Mouse (Mus musculus): ENCODE results near the gene Cltc. TPM values are rescaled to one million over a fixed set of nuclear protein-coding genes. Genes with fewer than 3 reads are reported as not detected.
"Not testable (repeated sequence)": the region's sequence is repeated elsewhere in the genome, so short reads cannot be mapped to it uniquely, and the experiment has no call there.

Cltc gene
- polyA plus RNA-seq (2015; fragmentation: Nextera tagmentation; extraction: Ambion mirVana), result 63.8 and 64.5 TPM in 2 replicates

DNA sequence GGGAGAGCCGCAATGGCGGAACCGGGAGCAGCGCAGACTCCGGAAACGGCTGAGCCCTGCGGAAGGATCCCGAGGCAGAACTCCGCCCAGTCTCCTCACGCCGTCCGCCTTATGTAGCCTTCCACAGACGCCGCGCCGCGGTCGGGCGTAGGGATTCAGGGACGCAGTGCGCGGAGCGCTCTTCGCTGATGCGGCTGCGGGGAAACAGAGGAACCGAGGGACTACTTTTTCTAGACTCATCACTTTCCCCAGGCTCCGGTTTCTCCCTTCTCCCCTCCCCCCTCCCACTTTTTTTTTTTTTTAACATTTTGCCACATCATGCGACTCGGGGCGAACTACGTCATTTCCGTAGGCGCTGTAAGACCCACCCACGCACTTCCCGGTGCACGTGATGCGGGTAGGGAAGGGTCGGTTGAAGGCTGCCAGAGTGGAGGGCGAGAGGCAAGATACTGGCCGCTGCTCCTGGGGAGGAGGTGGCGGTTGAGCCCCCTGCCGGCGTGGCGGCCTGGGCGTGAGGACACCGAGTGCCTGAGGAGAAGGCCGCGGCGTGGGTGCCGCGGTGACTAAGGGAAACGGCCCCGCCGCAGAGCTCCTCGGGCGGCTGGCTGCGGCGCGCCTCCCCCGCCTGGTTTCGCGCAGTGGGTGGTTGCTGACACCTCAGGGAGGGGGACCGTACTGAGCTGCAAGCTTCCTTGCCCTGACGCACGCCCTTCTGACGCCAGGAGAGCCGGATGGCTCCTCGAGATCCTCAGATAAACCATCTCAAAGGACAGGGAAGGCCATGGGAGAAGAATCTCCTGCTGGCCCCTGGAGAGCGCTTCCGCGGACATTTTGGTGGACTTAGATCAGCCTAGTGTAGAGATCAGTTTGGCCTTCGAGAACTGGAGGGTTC is at the start of gene Cltc:
Gene Cltc, minus strand, starts transcription at position 86 of the 892 bp plus-strand sequence.
- Histone ChIP-seq H3K4me3 (ENCODE audit: low read depth, low read length) (peak within 1 kb of the TSS; percentile 97), H3K9ac (ENCODE audit: low read length) (peak within 1 kb of the TSS; percentile 99), H3K27me3 (ENCODE audit: control insufficient read depth, insufficient read depth, low read length) (no peaks in the 10 kb centered on the region), H3K36me3 (ENCODE audit: control insufficient read depth, insufficient read depth, low read length) (no peaks in the 10 kb centered on the region), H3K4me2 (replicated peaks; ENCODE audit: low read depth) (peak within 1 kb of the TSS; percentile 62), H3K4me1 (replicated peaks; ENCODE audit: control insufficient read depth, insufficient read depth) (peaks cover 4% of the 10 kb centered on the region), H3K9me3 (ENCODE audit: control insufficient read depth, low read length) (no peaks in the 10 kb centered on the region), H3K27ac (replicated peaks) (peak within 1 kb of the TSS; percentile 99)
- peak; percentile 77 for TF ChIP-seq CTCF (IDR thresholded peaks at IDR 0.05; ENCODE audit: low read depth)
- TF ChIP-seq EP300 (optimal IDR thresholded peaks at IDR 0.05), result peak; percentile 97
- peak; percentile 96 for DNase-seq (ENCODE audit: low spot score)
- WGBS, result under 1% methylated on average over 73 of the region's 73 CpGs
- ATAC-seq (ENCODE audit: low FRiP score, low TSS enrichment), result peak; percentile 90

DNA sequence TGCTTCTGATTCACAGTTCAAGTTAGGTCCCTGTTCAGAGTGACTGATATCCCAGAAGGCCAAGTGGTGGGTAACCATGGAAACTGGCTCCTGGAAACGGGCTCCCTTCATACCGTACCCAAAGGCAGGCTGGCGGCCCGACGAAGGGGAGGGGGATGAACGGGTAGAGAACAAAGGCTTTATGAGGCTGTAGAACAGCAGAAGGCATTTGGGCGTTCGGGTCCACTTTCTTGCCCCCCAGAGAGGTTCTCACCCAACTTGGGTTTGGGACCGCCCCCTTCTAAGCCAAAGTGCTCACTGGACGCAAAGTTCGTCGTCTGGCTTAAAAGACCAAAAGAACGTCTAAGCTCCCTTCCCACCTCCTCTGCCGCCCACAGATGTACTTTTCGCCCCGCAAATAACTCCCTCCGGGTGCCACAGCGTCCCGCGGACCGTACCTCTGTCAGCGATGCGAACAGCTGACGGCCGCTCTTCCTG is 49.7 kb upstream of the Cltc start:
- WGBS, result under 1% methylated on average over 24 of the region's 25 CpGs
- TF ChIP-seq CTCF (IDR thresholded peaks at IDR 0.05; ENCODE audit: low read depth) (no peak), EP300 (optimal IDR thresholded peaks at IDR 0.05) (no peak)
- Histone ChIP-seq H3K4me1 (replicated peaks; ENCODE audit: control insufficient read depth, insufficient read depth) (no peaks in the 10 kb centered on the region), H3K4me3 (ENCODE audit: low read depth, low read length) (peak overlapping the region; percentile 90), H3K9me3 (ENCODE audit: control insufficient read depth, low read length) (no peaks in the 10 kb centered on the region), H3K4me2 (replicated peaks; ENCODE audit: low read depth) (peak overlapping the region; percentile 77), H3K27me3 (ENCODE audit: control insufficient read depth, insufficient read depth, low read length) (no peaks in the 10 kb centered on the region), H3K9ac (ENCODE audit: low read length) (peak overlapping the region; percentile 79), H3K36me3 (ENCODE audit: control insufficient read depth, insufficient read depth, low read length) (no peaks in the 10 kb centered on the region), H3K27ac (replicated peaks) (peak overlapping the region; percentile 81)
- DNase-seq (ENCODE audit: low spot score) (peak; percentile 54), ATAC-seq (ENCODE audit: low FRiP score, low TSS enrichment) (peak; percentile 53)

DNA sequence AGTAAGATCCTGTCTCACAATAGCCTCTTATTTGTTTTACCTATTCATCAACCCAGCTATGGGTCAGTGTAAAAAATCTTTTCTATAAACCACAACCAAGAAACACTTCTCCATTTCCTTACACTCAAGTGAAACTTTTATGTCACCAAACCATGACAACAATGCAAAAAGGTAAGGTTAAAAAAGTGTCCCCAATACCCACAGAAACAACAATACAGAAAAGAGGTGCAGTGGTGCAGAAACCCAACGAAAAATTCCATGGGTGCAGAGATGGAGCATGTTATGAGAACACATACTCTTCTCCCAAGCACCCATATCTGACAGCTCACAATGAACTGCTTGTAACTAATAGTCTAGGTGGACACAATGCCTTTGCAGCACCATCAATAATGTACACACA is 36.8 kb upstream of the Cltc start:
- Histone ChIP-seq H3K27me3 (ENCODE audit: control insufficient read depth, insufficient read depth, low read length) (no peaks in the 10 kb centered on the region), H3K36me3 (ENCODE audit: control insufficient read depth, insufficient read depth, low read length) (peaks cover 2% of the 10 kb centered on the region; the same call in 1 of the 2 replicates), H3K4me2 (replicated peaks; ENCODE audit: low read depth) (no peak overlapping the region), H3K9me3 (ENCODE audit: control insufficient read depth, low read length) (no peaks in the 10 kb centered on the region), H3K4me1 (replicated peaks; ENCODE audit: control insufficient read depth, insufficient read depth) (no peaks in the 10 kb centered on the region), H3K4me3 (ENCODE audit: low read depth, low read length) (no peak overlapping the region), H3K27ac (replicated peaks) (no peak overlapping the region), H3K9ac (ENCODE audit: low read length) (no peak overlapping the region)
- TF ChIP-seq CTCF (IDR thresholded peaks at IDR 0.05; ENCODE audit: low read depth), result no peak
- no peak for TF ChIP-seq EP300 (optimal IDR thresholded peaks at IDR 0.05)
- ATAC-seq (ENCODE audit: low FRiP score, low TSS enrichment) (no peak), DNase-seq (ENCODE audit: low spot score) (no peak)
- WGBS, result 73% methylated on average over 1 of the region's 1 CpGs

DNA sequence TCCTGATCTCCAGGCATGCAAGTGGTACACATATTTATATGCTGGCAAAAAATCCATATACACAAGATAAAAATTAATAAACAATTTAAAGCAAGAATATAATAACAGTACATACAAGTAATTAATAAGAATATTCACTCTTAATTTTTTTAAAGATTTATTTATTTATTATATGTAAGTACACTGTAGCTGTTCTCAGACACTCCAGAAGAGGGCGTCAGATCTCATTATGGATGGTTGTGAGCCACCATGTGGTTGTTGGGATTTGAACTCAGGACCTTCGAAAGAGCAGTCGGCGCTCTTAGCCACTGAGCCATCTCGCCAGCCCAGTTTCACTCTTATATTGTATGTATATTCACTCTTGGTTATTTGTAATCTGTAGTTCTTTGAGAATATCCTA is 30.1 kb upstream of the Cltc start:
- WGBS, result 94% methylated on average over 5 of the region's 5 CpGs
- H3K36me3 ChIP-seq (ENCODE audit: control insufficient read depth, insufficient read depth, low read length); H3K4me1 ChIP-seq (replicated peaks; ENCODE audit: control insufficient read depth, insufficient read depth); H3K9me3 ChIP-seq (ENCODE audit: control insufficient read depth, low read length); H3K4me3 ChIP-seq (ENCODE audit: low read depth, low read length); ATAC-seq (ENCODE audit: low FRiP score, low TSS enrichment); DNase-seq (ENCODE audit: low spot score); H3K4me2 ChIP-seq (replicated peaks; ENCODE audit: low read depth); H3K27ac ChIP-seq (replicated peaks); H3K27me3 ChIP-seq (ENCODE audit: control insufficient read depth, insufficient read depth, low read length); H3K9ac ChIP-seq (ENCODE audit: low read length): not testable (repeated sequence)
- TF ChIP-seq CTCF (IDR thresholded peaks at IDR 0.05; ENCODE audit: low read depth), result peak; percentile 26

DNA sequence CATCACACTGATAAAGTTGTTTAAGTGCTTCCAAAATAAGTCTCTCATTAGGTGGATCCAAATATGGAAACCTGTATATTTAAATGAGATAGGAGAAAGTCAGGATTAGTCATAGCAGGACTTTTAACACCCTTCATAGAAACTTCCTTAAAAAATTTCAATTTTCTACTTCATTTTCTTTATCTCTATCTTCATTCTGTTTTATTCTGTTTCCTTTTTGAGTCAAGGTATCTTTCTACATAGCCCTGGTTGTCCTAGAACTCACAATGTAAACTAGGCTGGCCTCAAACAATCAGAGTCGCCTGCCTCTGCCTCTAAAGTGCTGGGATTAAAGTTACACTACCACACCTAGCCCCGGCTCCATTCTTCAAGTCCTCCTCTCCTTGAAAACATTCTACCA is 28.4 kb upstream of the Cltc start:
- no peaks in the 10 kb centered on the region for H3K4me1 ChIP-seq (replicated peaks; ENCODE audit: control insufficient read depth, insufficient read depth)
- no peak overlapping the region for H3K4me2 ChIP-seq (replicated peaks; ENCODE audit: low read depth)
- no peak overlapping the region for H3K4me3 ChIP-seq (ENCODE audit: low read depth, low read length)
- TF ChIP-seq EP300 (optimal IDR thresholded peaks at IDR 0.05), result no peak
- no peak for TF ChIP-seq CTCF (IDR thresholded peaks at IDR 0.05; ENCODE audit: low read depth)
- no peak for DNase-seq (ENCODE audit: low spot score)
- H3K9ac ChIP-seq (ENCODE audit: low read length), result no peak overlapping the region
- peaks cover 4% of the 10 kb centered on the region; the same call in 1 of the 2 replicates for H3K36me3 ChIP-seq (ENCODE audit: control insufficient read depth, insufficient read depth, low read length)
- H3K9me3 ChIP-seq (ENCODE audit: control insufficient read depth, low read length), result no peaks in the 10 kb centered on the region
- H3K27ac ChIP-seq (replicated peaks), result no peak overlapping the region
- H3K27me3 ChIP-seq (ENCODE audit: control insufficient read depth, insufficient read depth, low read length), result no peaks in the 10 kb centered on the region
- WGBS, result 91% methylated on average over 2 of the region's 2 CpGs
- no peak for ATAC-seq (ENCODE audit: low FRiP score, low TSS enrichment)

DNA sequence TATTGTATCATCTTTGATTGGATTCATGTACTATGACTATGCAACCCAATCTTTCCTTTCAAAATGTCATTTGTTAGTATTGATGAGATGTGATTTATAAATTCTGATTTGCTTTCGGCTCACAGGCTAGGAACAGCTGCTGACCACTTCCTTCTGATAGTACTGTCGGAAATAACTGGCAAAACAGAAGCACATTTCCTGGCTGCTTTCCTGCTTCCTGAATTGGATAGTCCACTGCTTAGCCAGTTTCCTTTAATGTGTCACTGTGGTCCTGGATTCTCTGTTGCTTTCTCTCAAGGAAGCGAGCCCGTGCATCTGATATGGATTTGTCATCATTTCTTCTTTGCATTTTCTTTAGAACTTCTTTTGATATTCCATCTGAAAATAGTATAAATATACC is 12.5 kb upstream of the Cltc start:
- Histone ChIP-seq H3K27me3 (ENCODE audit: control insufficient read depth, insufficient read depth, low read length) (no peaks in the 10 kb centered on the region), H3K4me3 (ENCODE audit: low read depth, low read length) (no peak overlapping the region), H3K9me3 (ENCODE audit: control insufficient read depth, low read length) (no peaks in the 10 kb centered on the region), H3K27ac (replicated peaks) (no peak overlapping the region), H3K4me2 (replicated peaks; ENCODE audit: low read depth) (no peak overlapping the region), H3K9ac (ENCODE audit: low read length) (no peak overlapping the region), H3K36me3 (ENCODE audit: control insufficient read depth, insufficient read depth, low read length) (0 out of 2 replicates have a peak, but pooled peaks cover 4% of the 10 kb centered on the region), H3K4me1 (replicated peaks; ENCODE audit: control insufficient read depth, insufficient read depth) (no peaks in the 10 kb centered on the region)
- DNase-seq (ENCODE audit: low spot score), result no peak
- ATAC-seq (ENCODE audit: low FRiP score, low TSS enrichment), result no peak
- 78% methylated on average over 4 of the region's 4 CpGs for WGBS
- no peak for TF ChIP-seq EP300 (optimal IDR thresholded peaks at IDR 0.05)
- no peak for TF ChIP-seq CTCF (IDR thresholded peaks at IDR 0.05; ENCODE audit: low read depth)

Data from stomach, postnatal 0 days (tissue).